Mouse (Mus musculus) limb, embryonic 10.5 days (tissue): Measurements from ENCODE around the gene Wdr4. TPM values are rescaled to one million over a fixed set of nuclear protein-coding genes. Genes with fewer than 3 reads are reported as not detected.

Experiments used
- DNase-seq: peaks from one replicate; pipeline ENCODE4 v3.0.0-alpha.2; 2017; ENCODE audit warnings: low spot score
- H3K27ac ChIP-seq: fragments of 300-500 bp; sonication (generic); 2 replicates; pipeline ENCODE4 v1.5.1; 2016; ENCODE audit warnings: mild to moderate bottlenecking
- H3K27me3 ChIP-seq: fragments of 300-500 bp; sonication (generic); 2 replicates; pipeline ENCODE4 v1.6.1; 2016; ENCODE audit warnings: low read depth, mild to moderate bottlenecking; ENCODE audit not compliant: poor library complexity, severe bottlenecking
- H3K36me3 ChIP-seq: fragments of 300-500 bp; sonication (generic); 2 replicates; pipeline ENCODE4 v1.6.1; 2016; ENCODE audit warnings: mild to moderate bottlenecking, moderate library complexity
- H3K4me1 ChIP-seq: fragments of 300-500 bp; sonication (generic); 2 replicates; pipeline ENCODE4 v1.6.1; 2016
- H3K4me3 ChIP-seq: fragments of 300-500 bp; sonication (generic); 2 replicates; pipeline ENCODE4 v1.5.1; 2016; ENCODE audit warnings: mild to moderate bottlenecking, moderate library complexity
- H3K9me3 ChIP-seq: fragments of 300-500 bp; sonication (generic); replicated peaks from 2 replicates; pipeline ENCODE4 v1.6.1; 2016; ENCODE audit warnings: mild to moderate bottlenecking
- WGBS: fragments of 180-500 bp; shearing (Covaris S2); methylation state at CpG from one replicate; pipeline ENCODE4 v1.1.7; 2016; 5-methylcytosine and 5-hydroxymethylcytosine counted together
- microRNA-seq: library from miRNA; unstranded; fragments of <30 nt; microRNA quantifications from one replicate; pipeline ENCODE4, GENCODE M21; 2017
- polyA plus RNA-seq: library from polyadenylated mRNA; unstranded; fragments of >200 nt; fragmentation: Nextera tagmentation; extraction: Ambion mirVana; gene quantifications from 2 replicates; pipeline ENCODE4 v1.2.1, GENCODE M21; 2016

Gene Wdr4
- polyA plus RNA-seq, 1 experiment from 2014 or later: 69.5 TPM

- peaks cover 54% of the 10 kb centered on the region for H3K4me1 ChIP-seq
- H3K9me3 ChIP-seq: no peaks in the 10 kb centered on the region
- peaks cover 20% of the 10 kb centered on the region for H3K36me3 ChIP-seq
- H3K27ac ChIP-seq: peak overlapping the region; percentile 32
- 18% methylated on average over 7 of the region's 7 CpGs for WGBS
- H3K27me3 ChIP-seq: no peaks in the 10 kb centered on the region
- no peak for DNase-seq
- no peak overlapping the region for H3K4me3 ChIP-seq
Measured at GRCm38 (mm10) chr17:31445061-31445731, 74.6 kb downstream of the Wdr4 start.

Small RNA genes lying within 50 kb of the gene (microRNA-seq; reads per million reads assigned to microRNA genes)
- gene Gm24970: not detected

Other genes with a start within 250 kb of the Wdr4 start
- 0.62 and 0.90 TPM in 2 replicates for gene Rsph1, start 242.6 kb downstream of the Wdr4 start, polyA plus RNA-seq
- gene Slc37a1, start 233.2 kb downstream of the Wdr4 start, polyA plus RNA-seq: 3.3 and 4.1 TPM in 2 replicates
- 20.4 and 27.2 TPM in 2 replicates for gene Pde9a, start 133.8 kb downstream of the Wdr4 start, polyA plus RNA-seq
- gene Ndufv3, start 135 bp upstream of the Wdr4 start, polyA plus RNA-seq: 201 and 213 TPM in 2 replicates
- 37.6 and 40.2 TPM in 2 replicates for gene Pknox1, start 44.8 kb upstream of the Wdr4 start, polyA plus RNA-seq
- gene Cbs, start 117.3 kb upstream of the Wdr4 start, polyA plus RNA-seq: 1.9 and 2.3 TPM in 2 replicates
- 473 and 525 TPM in 2 replicates for gene U2af1, start 138.9 kb upstream of the Wdr4 start, polyA plus RNA-seq
- gene Cryaa, start 157.8 kb upstream of the Wdr4 start, polyA plus RNA-seq: not detected in 2 replicates